Mouse (Mus musculus): ENCODE measurements around the gene Adgra1. TPM values are rescaled to one million over a fixed set of nuclear protein-coding genes. Genes with fewer than 3 reads are reported as not detected.

Adgra1 gene
- total and polyA plus RNA-seq, 2 experiments from 2014 or later, result 17.1 to 39.3 TPM

- H3K36me3 ChIP-seq (ENCODE audit: insufficient read depth), result no peaks in the 10 kb centered on the region
- no peaks in the 10 kb centered on the region for H3K9me3 ChIP-seq (ENCODE audit: low read length)
- H3K27ac ChIP-seq (ENCODE audit: low read depth, low read length), result 0 out of 2 replicates have a peak overlapping the region, but pooled peaks have one; percentile 79
- DNase-seq (peak; percentile 68), ATAC-seq (peak; percentile 32)
- peak overlapping the region; percentile 40 for H3K4me3 ChIP-seq (ENCODE audit: low read depth, low read length)
- peak overlapping the region; percentile 67 for H3K4me2 ChIP-seq (ENCODE audit: low read depth)
- H3K27me3 ChIP-seq (ENCODE audit: insufficient read depth, low read length), result no peaks in the 10 kb centered on the region
- peaks cover 12% of the 10 kb centered on the region; the same call in 1 of the 2 replicates for H3K4me1 ChIP-seq (ENCODE audit: insufficient read depth)
- 20% methylated on average over 15 of the region's 15 CpGs for WGBS
- no peak for TF ChIP-seq CTCF (IDR thresholded peaks at IDR 0.05; ENCODE audit: low read depth)
- peak overlapping the region; percentile 40 for H3K9ac ChIP-seq
Observed at GRCm38 (mm10) chr7:139835140-139836131, 1.5 kb downstream of the Adgra1 start.

- no peak for DNase-seq
- no peak for TF ChIP-seq CTCF (IDR thresholded peaks at IDR 0.05; ENCODE audit: low read depth)
Observed at GRCm38 (mm10) chr7:139840443-139841168, 6.6 kb downstream of the Adgra1 start.

GRCm38 (mm10) chr7:139842397-139842796 lies 8.4 kb downstream of the Adgra1 start:
- 59% methylated on average over 6 of the region's 6 CpGs for WGBS
- H3K27ac ChIP-seq (ENCODE audit: low read depth, low read length), result no peak overlapping the region
- no peak for DNase-seq
- no peaks in the 10 kb centered on the region for H3K36me3 ChIP-seq (ENCODE audit: insufficient read depth)
- no peaks in the 10 kb centered on the region for H3K4me1 ChIP-seq (ENCODE audit: insufficient read depth)
- no peak overlapping the region for H3K4me3 ChIP-seq (ENCODE audit: low read depth, low read length)
- H3K4me2 ChIP-seq (ENCODE audit: low read depth), result no peak overlapping the region
- no peak overlapping the region for H3K9ac ChIP-seq
- no peak for TF ChIP-seq CTCF (IDR thresholded peaks at IDR 0.05; ENCODE audit: low read depth)
- H3K9me3 ChIP-seq (ENCODE audit: low read length), result no peaks in the 10 kb centered on the region
- no peaks in the 10 kb centered on the region for H3K27me3 ChIP-seq (ENCODE audit: insufficient read depth, low read length)
- no peak for ATAC-seq

More at GRCm38 (mm10) chr7:139840443-139841168, 6.6 kb downstream of the Adgra1 start:
- Histone ChIP-seq H3K4me2 (ENCODE audit: low read depth) (no peak overlapping the region), H3K27ac (ENCODE audit: low read depth, low read length) (no peak overlapping the region), H3K4me3 (ENCODE audit: low read depth, low read length) (no peak overlapping the region), H3K36me3 (ENCODE audit: insufficient read depth) (no peaks in the 10 kb centered on the region), H3K27me3 (ENCODE audit: insufficient read depth, low read length) (no peaks in the 10 kb centered on the region), H3K9ac (no peak overlapping the region), H3K4me1 (ENCODE audit: insufficient read depth) (no peaks in the 10 kb centered on the region; the same call in 1 of the 2 replicates), H3K9me3 (ENCODE audit: low read length) (no peaks in the 10 kb centered on the region)
- no peak for ATAC-seq
- WGBS, result 79% methylated on average over 11 of the region's 11 CpGs

- ATAC-seq, result peak; percentile 66
- H3K4me1 ChIP-seq (ENCODE audit: insufficient read depth), result no peaks in the 10 kb centered on the region
- H3K4me2 ChIP-seq (ENCODE audit: low read depth), result no peak overlapping the region
- WGBS, result 50% methylated on average over 5 of the region's 5 CpGs
- no peak overlapping the region for H3K4me3 ChIP-seq (ENCODE audit: low read depth, low read length)
- no peaks in the 10 kb centered on the region for H3K36me3 ChIP-seq (ENCODE audit: insufficient read depth)
- no peaks in the 10 kb centered on the region for H3K9me3 ChIP-seq (ENCODE audit: low read length)
- peak; percentile 48 for TF ChIP-seq CTCF (IDR thresholded peaks at IDR 0.05; ENCODE audit: low read depth)
- no peaks in the 10 kb centered on the region for H3K27me3 ChIP-seq (ENCODE audit: insufficient read depth, low read length)
- no peak overlapping the region for H3K9ac ChIP-seq
- DNase-seq, result no peak
- H3K27ac ChIP-seq (ENCODE audit: low read depth, low read length), result no peak overlapping the region
Observed at GRCm38 (mm10) chr7:139843140-139843539, 9.2 kb downstream of the Adgra1 start.

- DNase-seq (no peak), ATAC-seq (no peak)
- no peaks in the 10 kb centered on the region for H3K9me3 ChIP-seq (ENCODE audit: low read length)
- H3K4me3 ChIP-seq (ENCODE audit: low read depth, low read length), result no peak overlapping the region
- 62% methylated on average over 5 of the region's 5 CpGs for WGBS
- H3K27me3 ChIP-seq (ENCODE audit: insufficient read depth, low read length), result no peaks in the 10 kb centered on the region
- H3K4me2 ChIP-seq (ENCODE audit: low read depth), result no peak overlapping the region
- no peak overlapping the region for H3K27ac ChIP-seq (ENCODE audit: low read depth, low read length)
- H3K9ac ChIP-seq, result no peak overlapping the region
- no peak for TF ChIP-seq CTCF (IDR thresholded peaks at IDR 0.05; ENCODE audit: low read depth)
- no peaks in the 10 kb centered on the region for H3K36me3 ChIP-seq (ENCODE audit: insufficient read depth)
- H3K4me1 ChIP-seq (ENCODE audit: insufficient read depth), result no peaks in the 10 kb centered on the region
Observed at GRCm38 (mm10) chr7:139843776-139844175, 9.8 kb downstream of the Adgra1 start.

GRCm38 (mm10) chr7:139845101-139845500 lies 11.1 kb downstream of the Adgra1 start:
- Histone ChIP-seq H3K9ac (no peak overlapping the region), H3K4me3 (ENCODE audit: low read depth, low read length) (no peak overlapping the region), H3K27ac (ENCODE audit: low read depth, low read length) (no peak overlapping the region), H3K9me3 (ENCODE audit: low read length) (no peaks in the 10 kb centered on the region), H3K27me3 (ENCODE audit: insufficient read depth, low read length) (no peaks in the 10 kb centered on the region), H3K4me1 (ENCODE audit: insufficient read depth) (peaks cover 6% of the 10 kb centered on the region), H3K36me3 (ENCODE audit: insufficient read depth) (no peaks in the 10 kb centered on the region), H3K4me2 (ENCODE audit: low read depth) (no peak overlapping the region)
- no peak for DNase-seq
- 90% methylated on average over 2 of the region's 2 CpGs for WGBS
- ATAC-seq, result no peak
- TF ChIP-seq CTCF (IDR thresholded peaks at IDR 0.05; ENCODE audit: low read depth), result peak; percentile 32
